ENCODE assay signal across 8 mouse cellular contexts in the genomic region with DNA sequence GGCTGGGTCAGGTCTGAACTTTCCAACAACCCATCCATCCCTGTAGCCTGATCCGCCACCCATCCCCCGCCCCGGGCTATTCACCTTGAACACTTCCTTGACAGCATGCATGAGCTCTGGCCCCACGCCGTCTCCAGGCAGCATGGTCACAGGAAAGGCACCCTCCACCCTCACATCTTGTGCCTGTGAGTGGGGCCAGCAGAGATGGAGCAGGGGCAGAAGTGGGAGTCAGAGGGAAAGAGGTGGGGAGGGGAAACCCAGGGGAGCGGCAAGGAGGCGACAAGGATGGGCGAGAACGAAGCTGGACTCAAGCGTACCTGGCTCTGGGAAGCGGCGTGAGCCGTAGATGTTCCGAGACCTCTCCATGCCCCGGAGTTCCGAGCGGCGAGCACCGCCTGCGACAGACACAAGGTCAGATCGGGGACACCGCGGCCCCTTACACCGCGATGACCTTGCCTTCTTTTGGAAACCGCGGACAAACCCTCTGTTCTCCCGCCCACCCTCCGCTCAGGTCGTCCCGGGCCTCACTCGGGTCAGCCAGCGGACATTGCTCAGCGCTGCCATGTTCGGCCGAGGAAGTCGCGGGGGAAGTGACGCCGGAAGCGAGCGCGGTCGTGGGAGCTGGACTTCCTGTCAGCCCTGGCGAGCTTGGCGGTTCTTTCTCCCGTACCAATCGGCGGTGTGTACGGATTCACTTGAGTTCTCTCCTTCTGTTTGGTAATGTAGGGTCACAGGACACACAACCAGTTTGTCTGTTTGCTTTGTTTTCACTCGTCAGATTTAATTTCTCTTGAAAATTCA. TPM values are rescaled to one million over a fixed set of nuclear protein-coding genes. Genes with fewer than 3 reads are reported as not detected.
DNase-seq lines count a peak whose midpoint lies in the region; ATAC-seq and TF ChIP-seq lines count a peak whose summit lies in the region.

Idh3b (minus strand) TSS at position 694 of the 801 bp plus-strand sequence.

- peaks cover 7% of the 10 kb centered on the region for H3K4me1 ChIP-seq in hindbrain, embryonic 16.5 days (ENCODE audit: control insufficient read depth, insufficient read depth, low read depth, low read length)

- ATAC-seq in hindbrain, embryonic 16.5 days: peak; percentile 87

- peak within 1 kb of the TSS; percentile 85 for H3K4me3 ChIP-seq in gastrocnemius, adult 2 months
- H3K4me3 ChIP-seq in hindbrain, embryonic 16.5 days (ENCODE audit: low read length): peak within 1 kb of the TSS; percentile 81

- intact Hi-C loops in gastrocnemius, adult 2 months (cut with DNase I): loop anchor here (1.0 to 2.0 kb wide), 2 partner anchors 10 to 105 kb away; partner anchors contain the start of genes Nop56 and Snrpb

- peak within 1 kb of the TSS; percentile 99 for H3K27ac ChIP-seq in gastrocnemius, adult 2 months
- 0 out of 2 replicates have a peak within 1 kb of the TSS, but pooled peaks have one; percentile 48 for H3K27ac ChIP-seq in hindbrain, embryonic 16.5 days (ENCODE audit: low read depth, low read length)

- peaks cover 21% of the 10 kb centered on the region for H3K36me3 ChIP-seq in hindbrain, embryonic 16.5 days (ENCODE audit: control insufficient read depth, insufficient read depth, low read length)

- peak; percentile 90 for DNase-seq in ZHBTc4 (ENCODE audit: low read depth, low spot score)
- DNase-seq in cerebellum, postnatal 4 days (ENCODE audit: low spot score in 2 of 2): peak; percentile 74 to 86
- DNase-seq in gastrocnemius, adult 2 months: peak; percentile 94
- DNase-seq in left cerebral cortex, adult 11 months (ENCODE audit: low spot score): peak; percentile 76
- DNase-seq in lung, postnatal 36 days: peak; percentile 93
- DNase-seq in retina, embryonic 14.5 days (ENCODE audit: low spot score): peak; percentile 90
- peak; percentile 76 to 77 for DNase-seq in thymus, postnatal 36 days

- no peaks in the 10 kb centered on the region for H3K27me3 ChIP-seq in hindbrain, embryonic 16.5 days (replicated peaks; ENCODE audit: control insufficient read depth, insufficient read depth, low read length)

- TF ChIP-seq CTCF in gastrocnemius, adult 2 months (IDR thresholded peaks at IDR 0.05): no peak

- peak within 1 kb of the TSS; percentile 93 for H3K4me2 ChIP-seq in hindbrain, embryonic 16.5 days (ENCODE audit: low read length)

- under 1% methylated on average over 43 of the region's 51 CpGs for WGBS in hindbrain, embryonic 16.5 days

- no peaks in the 10 kb centered on the region for H3K9me3 ChIP-seq in hindbrain, embryonic 16.5 days (ENCODE audit: control insufficient read depth, low read length)

- H3K9ac ChIP-seq in hindbrain, embryonic 16.5 days (ENCODE audit: low read depth, low read length): peak within 1 kb of the TSS; percentile 86

RNA-seq across cellular contexts. Expression of gene Idh3b, which starts in this region (rescaled TPM):
- total RNA-seq in gastrocnemius, adult 2 months (2021): 100 to 1,000 TPM; 416 to 563 TPM
- 201 and 222 TPM in 2 replicates for polyA plus RNA-seq in hindbrain, embryonic 16.5 days (2015; fragmentation: Nextera tagmentation; extraction: Ambion mirVana)

Comparison
In these comparisons a context has a peak if more than half of its experiments do, and no peak if none do; other contexts are left out.
1. Peak in every context shown above with its lines: DNase-seq, ATAC-seq, H3K4me3 ChIP-seq and H3K27ac ChIP-seq.